Mouse (Mus musculus) ES-E14 (cell line): ENCODE measurements around the gene Pcdh7.

Experiments
- CHD2 ChIP-seq: IDR thresholded peaks from 2 replicates; pipeline ENCODE4 v1.6.1; 2014; ENCODE audit warnings: mild to moderate bottlenecking, low read depth, low read length, inconsistent platforms
- HCFC1 ChIP-seq: IDR thresholded peaks from 2 replicates; pipeline ENCODE4 v1.6.1; 2012; ENCODE audit warnings: low read length, inconsistent platforms, borderline replicate concordance; ENCODE audit not compliant: insufficient read depth
- ZC3H11A ChIP-seq: IDR thresholded peaks from 2 replicates; pipeline ENCODE4 v1.6.1; 2012; ENCODE audit warnings: low read depth, mild to moderate bottlenecking, inconsistent platforms, low read length, borderline replicate concordance
- ZNF384 ChIP-seq: IDR thresholded peaks from 2 replicates; pipeline ENCODE4 v1.6.1; 2012; ENCODE audit warnings: low read depth, low read length, inconsistent platforms

DNA sequence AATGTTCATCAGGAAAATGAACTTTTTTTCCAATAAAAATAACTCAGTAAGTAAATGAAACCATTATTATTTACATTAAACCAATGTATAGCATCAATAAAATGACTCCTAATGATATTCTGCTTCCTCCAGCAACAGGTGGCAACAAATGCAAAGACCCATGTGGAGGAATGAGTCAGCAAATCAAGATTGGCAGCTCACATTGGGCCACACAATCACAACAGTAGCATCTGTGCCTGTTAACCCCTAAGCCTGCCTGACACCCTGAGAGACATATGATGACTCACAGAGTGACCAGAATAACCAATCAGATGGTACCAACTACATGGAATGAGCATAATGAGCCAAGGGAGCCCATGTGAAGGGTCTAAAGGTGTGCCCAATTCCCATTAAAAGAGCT lies 454.5 kb downstream of the Pcdh7 start:
- TF ChIP-seq ZC3H11A (no peak), ZNF384 (no peak), CHD2 (no peak), HCFC1 (no peak)
